Mouse (Mus musculus): ENCODE results near the gene Pacrg. TPM values are rescaled to one million over a fixed set of nuclear protein-coding genes. Genes with fewer than 3 reads are reported as not detected.

Pacrg gene
- polyA plus RNA-seq, 1 experiment from 2014 or later: 0.89 TPM

DNA sequence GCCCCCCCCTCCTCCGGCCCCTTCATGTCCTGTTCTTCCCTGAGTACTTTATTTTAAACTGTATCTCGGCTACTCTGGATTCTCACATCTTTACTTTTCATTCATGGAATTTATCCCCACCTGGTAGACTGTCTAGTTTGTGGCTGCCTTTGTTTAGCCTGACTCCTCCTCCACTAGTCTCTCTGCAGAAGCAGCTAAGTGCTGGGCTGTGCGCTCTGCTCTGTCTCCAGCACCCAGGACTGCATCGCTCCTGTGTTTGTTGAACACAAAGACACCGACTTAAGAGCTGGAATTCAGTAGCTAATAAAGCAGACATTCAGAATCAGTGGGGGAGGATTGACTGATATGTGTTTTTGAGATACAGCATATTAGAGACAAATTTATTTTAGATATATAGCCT, 391.7 kb downstream of the Pacrg start:
- ATAC-seq (ENCODE audit: low FRiP score, low TSS enrichment) (no peak), DNase-seq (ENCODE audit: low spot score) (no peak)
- H3K4me1 ChIP-seq (replicated peaks; ENCODE audit: control insufficient read depth, insufficient read depth): no peaks in the 10 kb centered on the region
- H3K4me2 ChIP-seq (replicated peaks; ENCODE audit: low read depth): no peak overlapping the region
- no peak for TF ChIP-seq CTCF (IDR thresholded peaks at IDR 0.05; ENCODE audit: low read depth)
- TF ChIP-seq EP300 (optimal IDR thresholded peaks at IDR 0.05): no peak
- no peak overlapping the region for H3K27ac ChIP-seq (replicated peaks)
- no peak overlapping the region for H3K9ac ChIP-seq (ENCODE audit: low read length)
- no peaks in the 10 kb centered on the region for H3K9me3 ChIP-seq (ENCODE audit: control insufficient read depth, low read length)
- no peaks in the 10 kb centered on the region for H3K27me3 ChIP-seq (ENCODE audit: control insufficient read depth, insufficient read depth, low read length)
- 47% methylated on average over 5 of the region's 5 CpGs for WGBS
- no peaks in the 10 kb centered on the region for H3K36me3 ChIP-seq (ENCODE audit: control insufficient read depth, insufficient read depth, low read length)
- no peak overlapping the region for H3K4me3 ChIP-seq (ENCODE audit: low read depth, low read length)

DNA sequence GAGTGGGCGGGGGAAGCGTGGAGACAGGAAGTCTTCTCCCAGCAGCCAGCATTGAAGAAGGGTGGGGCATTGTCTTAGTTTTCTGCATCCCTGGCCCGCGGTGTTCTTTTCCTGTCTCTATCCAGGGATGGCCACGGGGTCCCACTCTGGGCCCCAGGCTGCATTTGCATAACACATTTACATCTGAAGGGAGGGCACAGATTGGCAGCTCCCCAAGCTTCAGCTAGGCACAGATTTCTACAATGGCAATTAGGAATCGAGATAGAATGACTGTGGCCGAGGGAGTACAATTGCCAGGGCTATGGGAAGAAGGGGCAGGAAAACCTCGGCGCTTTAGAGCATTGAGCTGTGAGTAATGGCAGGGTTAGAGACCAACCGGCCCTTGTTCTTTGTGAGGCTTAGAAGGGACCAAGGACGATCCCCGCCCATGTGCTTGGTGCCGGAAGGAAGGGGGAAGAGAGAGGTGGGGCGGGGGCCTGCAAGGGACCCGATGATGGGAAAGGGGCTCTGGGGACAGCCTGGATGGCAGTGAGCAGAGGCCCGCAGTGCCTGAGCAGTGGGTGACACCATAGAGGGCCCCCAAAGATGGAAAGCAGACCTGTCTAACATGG, 398.5 kb downstream of the Pacrg start:
- no peak for DNase-seq (ENCODE audit: low spot score)
- TF ChIP-seq EP300 (optimal IDR thresholded peaks at IDR 0.05) (no peak), CTCF (IDR thresholded peaks at IDR 0.05; ENCODE audit: low read depth) (no peak)
- WGBS: 51% methylated on average over 16 of the region's 16 CpGs

DNA sequence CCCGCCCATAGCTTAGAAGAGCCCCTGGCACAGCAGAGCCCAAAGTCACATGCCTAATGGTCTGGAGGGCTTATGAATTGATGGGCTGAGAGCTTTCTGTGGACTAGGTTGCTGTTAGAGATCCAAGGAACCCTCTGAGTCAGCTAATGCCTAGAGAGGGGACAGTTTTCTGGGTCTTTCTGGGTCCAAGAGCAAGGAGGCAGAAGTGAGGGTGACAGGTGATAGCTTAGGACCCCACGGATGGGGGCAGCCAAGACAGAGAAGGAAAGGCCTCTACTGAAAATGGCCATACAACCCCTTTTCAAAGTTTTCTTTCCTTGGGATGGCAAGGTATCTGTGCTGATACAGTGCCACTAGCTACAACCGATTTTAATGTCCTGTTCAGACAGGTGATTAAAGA, 399.1 kb downstream of the Pacrg start:
- no peaks in the 10 kb centered on the region for H3K27me3 ChIP-seq (ENCODE audit: control insufficient read depth, insufficient read depth, low read length)
- no peak overlapping the region for H3K27ac ChIP-seq (replicated peaks)
- no peak overlapping the region for H3K9ac ChIP-seq (ENCODE audit: low read length)
- DNase-seq (ENCODE audit: low spot score): no peak
- H3K4me3 ChIP-seq (ENCODE audit: low read depth, low read length): no peak overlapping the region
- no peak for ATAC-seq (ENCODE audit: low FRiP score, low TSS enrichment)
- H3K9me3 ChIP-seq (ENCODE audit: control insufficient read depth, low read length): no peaks in the 10 kb centered on the region
- no peaks in the 10 kb centered on the region for H3K4me1 ChIP-seq (replicated peaks; ENCODE audit: control insufficient read depth, insufficient read depth)
- TF ChIP-seq EP300 (optimal IDR thresholded peaks at IDR 0.05) (no peak), CTCF (IDR thresholded peaks at IDR 0.05; ENCODE audit: low read depth) (no peak)
- H3K4me2 ChIP-seq (replicated peaks; ENCODE audit: low read depth): no peak overlapping the region
- WGBS: 89% methylated on average over 3 of the region's 3 CpGs
- no peaks in the 10 kb centered on the region for H3K36me3 ChIP-seq (ENCODE audit: control insufficient read depth, insufficient read depth, low read length)

More for the DNA sequence above, 398.5 kb downstream of the Pacrg start:
- Histone ChIP-seq H3K36me3 (ENCODE audit: control insufficient read depth, insufficient read depth, low read length) (no peaks in the 10 kb centered on the region), H3K4me1 (replicated peaks; ENCODE audit: control insufficient read depth, insufficient read depth) (no peaks in the 10 kb centered on the region), H3K27me3 (ENCODE audit: control insufficient read depth, insufficient read depth, low read length) (no peaks in the 10 kb centered on the region), H3K4me3 (ENCODE audit: low read depth, low read length) (no peak overlapping the region), H3K9ac (ENCODE audit: low read length) (no peak overlapping the region), H3K27ac (replicated peaks) (no peak overlapping the region), H3K4me2 (replicated peaks; ENCODE audit: low read depth) (no peak overlapping the region), H3K9me3 (ENCODE audit: control insufficient read depth, low read length) (no peaks in the 10 kb centered on the region)
- no peak for ATAC-seq (ENCODE audit: low FRiP score, low TSS enrichment)

- 79% methylated on average over 8 of the region's 8 CpGs for WGBS
- TF ChIP-seq CTCF (IDR thresholded peaks at IDR 0.05; ENCODE audit: low read depth) (no peak), EP300 (optimal IDR thresholded peaks at IDR 0.05) (no peak)
- Histone ChIP-seq H3K27ac (replicated peaks) (no peak overlapping the region), H3K9me3 (ENCODE audit: control insufficient read depth, low read length) (no peaks in the 10 kb centered on the region), H3K9ac (ENCODE audit: low read length) (no peak overlapping the region), H3K4me1 (replicated peaks; ENCODE audit: control insufficient read depth, insufficient read depth) (no peaks in the 10 kb centered on the region), H3K4me2 (replicated peaks; ENCODE audit: low read depth) (no peak overlapping the region), H3K36me3 (ENCODE audit: control insufficient read depth, insufficient read depth, low read length) (no peaks in the 10 kb centered on the region), H3K4me3 (ENCODE audit: low read depth, low read length) (no peak overlapping the region), H3K27me3 (ENCODE audit: control insufficient read depth, insufficient read depth, low read length) (no peaks in the 10 kb centered on the region)
- DNase-seq (ENCODE audit: low spot score) (no peak), ATAC-seq (ENCODE audit: low FRiP score, low TSS enrichment) (no peak)
Observed at GRCm38 (mm10) chr17:10439815-10440214, 400.3 kb downstream of the Pacrg start.

GRCm38 (mm10) chr17:10434867-10435266, 405.2 kb downstream of the Pacrg start:
- ATAC-seq (ENCODE audit: low FRiP score, low TSS enrichment) (no peak), DNase-seq (ENCODE audit: low spot score) (no peak)
- 47% methylated on average over 1 of the region's 1 CpGs for WGBS

DNA sequence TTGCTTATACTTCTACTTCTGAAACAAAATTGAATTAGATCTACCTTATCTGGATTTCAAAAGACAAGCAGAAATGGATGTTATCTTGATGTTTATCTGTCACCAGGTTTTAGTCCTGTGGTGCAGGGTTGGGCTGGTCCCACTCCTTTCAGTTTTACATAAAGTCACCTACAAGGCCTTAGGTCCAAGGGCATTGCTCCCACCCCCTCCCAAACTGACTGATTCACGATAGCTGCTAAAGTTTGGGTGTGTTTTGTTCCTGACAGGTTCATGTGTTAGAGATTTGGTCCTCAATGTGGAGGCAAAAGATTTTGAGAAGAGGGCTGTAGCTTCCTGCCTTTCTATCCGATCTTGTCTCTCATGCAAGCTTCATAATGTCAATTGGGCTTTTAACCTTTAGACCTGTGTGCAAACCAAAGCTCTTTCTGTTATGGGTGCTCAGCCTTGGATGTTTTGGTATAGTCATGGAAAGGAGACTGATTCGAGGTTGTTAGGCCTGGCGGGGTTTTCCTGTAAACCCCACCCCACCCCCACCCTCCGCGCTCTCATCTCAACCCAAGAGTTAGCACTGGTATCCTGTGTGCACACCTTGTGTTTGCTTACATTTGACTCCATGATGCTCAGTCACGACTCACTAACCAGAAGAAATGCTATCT, 407.5 kb downstream of the Pacrg start:
- no peaks in the 10 kb centered on the region for H3K4me1 ChIP-seq (replicated peaks; ENCODE audit: control insufficient read depth, insufficient read depth)
- H3K27me3 ChIP-seq (ENCODE audit: control insufficient read depth, insufficient read depth, low read length): no peaks in the 10 kb centered on the region
- no peak overlapping the region for H3K9ac ChIP-seq (ENCODE audit: low read length)
- no peak overlapping the region for H3K4me2 ChIP-seq (replicated peaks; ENCODE audit: low read depth)
- TF ChIP-seq EP300 (optimal IDR thresholded peaks at IDR 0.05) (no peak), CTCF (IDR thresholded peaks at IDR 0.05; ENCODE audit: low read depth) (no peak)
- DNase-seq (ENCODE audit: low spot score) (no peak), ATAC-seq (ENCODE audit: low FRiP score, low TSS enrichment) (no peak)
- 83% methylated on average over 7 of the region's 7 CpGs for WGBS
- no peak overlapping the region for H3K4me3 ChIP-seq (ENCODE audit: low read depth, low read length)
- no peaks in the 10 kb centered on the region for H3K9me3 ChIP-seq (ENCODE audit: control insufficient read depth, low read length)
- no peak overlapping the region for H3K27ac ChIP-seq (replicated peaks)
- H3K36me3 ChIP-seq (ENCODE audit: control insufficient read depth, insufficient read depth, low read length): no peaks in the 10 kb centered on the region

More at GRCm38 (mm10) chr17:10434867-10435266, 405.2 kb downstream of the Pacrg start:
- no peaks in the 10 kb centered on the region for H3K9me3 ChIP-seq (ENCODE audit: control insufficient read depth, low read length)
- TF ChIP-seq CTCF (IDR thresholded peaks at IDR 0.05; ENCODE audit: low read depth) (no peak), EP300 (optimal IDR thresholded peaks at IDR 0.05) (no peak)
- H3K9ac ChIP-seq (ENCODE audit: low read length): no peak overlapping the region
- no peaks in the 10 kb centered on the region for H3K27me3 ChIP-seq (ENCODE audit: control insufficient read depth, insufficient read depth, low read length)
- no peak overlapping the region for H3K4me3 ChIP-seq (ENCODE audit: low read depth, low read length)
- no peak overlapping the region for H3K4me2 ChIP-seq (replicated peaks; ENCODE audit: low read depth)
- no peak overlapping the region for H3K27ac ChIP-seq (replicated peaks)
- H3K36me3 ChIP-seq (ENCODE audit: control insufficient read depth, insufficient read depth, low read length): no peaks in the 10 kb centered on the region
- no peaks in the 10 kb centered on the region for H3K4me1 ChIP-seq (replicated peaks; ENCODE audit: control insufficient read depth, insufficient read depth)

Measured in stomach, postnatal 0 days (tissue).